Mouse (Mus musculus): ENCODE data around the gene Gapvd1.

DNA sequence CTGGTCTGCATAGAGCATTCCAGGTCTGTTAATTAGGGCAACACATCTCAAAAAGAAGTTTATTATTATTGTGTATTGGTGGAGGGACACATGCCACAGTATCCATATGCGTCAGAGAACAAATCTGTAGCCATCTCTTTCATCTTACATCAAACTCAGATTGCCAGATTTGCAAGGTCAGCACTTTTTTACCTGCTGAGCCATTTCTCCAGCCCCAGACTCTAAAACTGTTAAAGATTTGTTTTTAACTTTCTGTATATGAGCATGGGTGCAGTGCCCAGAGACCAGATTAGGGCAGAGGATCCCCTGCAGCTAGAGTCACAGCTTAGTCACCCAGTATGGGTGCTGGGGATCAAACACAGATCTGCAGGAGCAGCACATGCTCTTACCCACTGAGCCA lies 18.4 kb downstream of the Gapvd1 start:
- TF ChIP-seq POLR2A (IDR thresholded peaks at IDR 0.05; ENCODE audit: low read depth, low read length) (no peak), CTCF (conservative IDR thresholded peaks at IDR 0.05; ENCODE audit: insufficient read depth, insufficient read length, low read depth, low read length) (no peak)
